Mouse (Mus musculus) gastrocnemius, postnatal 25 days (tissue): ENCODE measurements around the gene Pus7. TPM values are rescaled to one million over a fixed set of nuclear protein-coding genes. Genes with fewer than 3 reads are reported as not detected.
A peak's percentile ranks its signal among the peaks of the same experiment; 100 is the strongest.
"Not testable (repeated sequence)": the region's sequence is repeated elsewhere in the genome, so short reads cannot be mapped to it uniquely, and the experiment has no call there.

Source experiments
- DNase-seq: peaks from one replicate; pipeline ENCODE4 v3.0.0; 2022
- total RNA-seq, 2 experiments: library from RNA; stranded (reverse); gene quantifications; 1 replicate in 1 of 2; 2 replicates in 1 of 2; pipeline ENCODE4 v1.2.3; 2021

Pus7 gene
- total RNA-seq, 2 experiments from 2014 or later: 8.4 to 11.2 TPM

GRCm38 (mm10) chr5:23756368-23756767, 27.1 kb downstream of the Pus7 start:
- DNase-seq: no peak

GRCm38 (mm10) chr5:23755591-23755990, 27.9 kb downstream of the Pus7 start:
- no peak for DNase-seq

GRCm38 (mm10) chr5:23749882-23750281, 33.6 kb downstream of the Pus7 start:
- no peak for DNase-seq

GRCm38 (mm10) chr5:23743261-23743660, 40.2 kb downstream of the Pus7 start:
- DNase-seq: no peak

- DNase-seq: no peak
Observed at GRCm38 (mm10) chr5:23737111-23737510, 46.4 kb downstream of the Pus7 start.

- no peak for DNase-seq
Observed at GRCm38 (mm10) chr5:23736366-23736765, 47.1 kb downstream of the Pus7 start.

- DNase-seq: no peak
Observed at GRCm38 (mm10) chr5:23721956-23722355, 61.6 kb downstream of the Pus7 start.

GRCm38 (mm10) chr5:23718881-23719328, 64.6 kb downstream of the Pus7 start:
- DNase-seq: no peak

GRCm38 (mm10) chr5:23718182-23718534, 65.4 kb downstream of the Pus7 start:
- DNase-seq: no peak

GRCm38 (mm10) chr5:23717469-23718181, 65.9 kb downstream of the Pus7 start:
- no peak for DNase-seq

GRCm38 (mm10) chr5:23713401-23714335, 69.8 kb downstream of the Pus7 start:
- DNase-seq: no peak

- peak; percentile 81 for DNase-seq
Observed at GRCm38 (mm10) chr5:23712130-23713001, 71.1 kb downstream of the Pus7 start.

GRCm38 (mm10) chr5:23711671-23712129, 71.8 kb downstream of the Pus7 start:
- DNase-seq: not testable (repeated sequence)

- DNase-seq: no peak
Observed at GRCm38 (mm10) chr5:23711244-23711643, 72.3 kb downstream of the Pus7 start.

GRCm38 (mm10) chr5:23709661-23710060, 73.8 kb downstream of the Pus7 start:
- DNase-seq: no peak

GRCm38 (mm10) chr5:23706601-23707597, 76.6 kb downstream of the Pus7 start:
- DNase-seq: not testable (repeated sequence)

GRCm38 (mm10) chr5:23697457-23697856, 86.1 kb downstream of the Pus7 start:
- no peak for DNase-seq
